Mouse (Mus musculus) induced T-regulatory cell, adult 2 months (primary cell): ENCODE measurements around the gene Abcb8.
A peak's percentile ranks its signal among the peaks of the same experiment; 100 is the strongest.

Experiments
- DNase-seq: peaks from one replicate; pipeline ENCODE4 v3.0.0-alpha.2; 2012; ENCODE audit warnings: low read depth

Abcb8 gene

DNA sequence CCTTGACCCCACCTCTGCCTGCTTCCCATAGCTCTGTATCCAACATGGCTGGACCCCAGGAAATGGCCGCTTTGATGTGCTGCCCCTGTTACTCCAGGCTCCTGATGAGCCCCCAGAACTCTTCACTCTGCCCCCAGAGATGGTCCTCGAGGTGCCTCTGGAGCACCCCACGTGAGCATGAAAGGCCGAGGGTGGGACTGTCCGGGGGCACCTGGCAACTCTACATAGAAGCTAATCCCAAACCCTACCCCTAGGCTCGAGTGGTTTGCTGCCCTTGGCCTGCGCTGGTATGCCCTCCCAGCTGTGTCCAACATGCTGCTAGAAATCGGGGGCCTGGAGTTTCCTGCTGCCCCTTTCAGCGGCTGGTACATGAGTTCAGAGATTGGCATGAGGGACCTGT lies 23.7 kb upstream of the Abcb8 start:
- DNase-seq, result no peak

- no peak for DNase-seq
Observed at GRCm38 (mm10) chr5:24373807-24374206, 19.7 kb upstream of the Abcb8 start.

DNA sequence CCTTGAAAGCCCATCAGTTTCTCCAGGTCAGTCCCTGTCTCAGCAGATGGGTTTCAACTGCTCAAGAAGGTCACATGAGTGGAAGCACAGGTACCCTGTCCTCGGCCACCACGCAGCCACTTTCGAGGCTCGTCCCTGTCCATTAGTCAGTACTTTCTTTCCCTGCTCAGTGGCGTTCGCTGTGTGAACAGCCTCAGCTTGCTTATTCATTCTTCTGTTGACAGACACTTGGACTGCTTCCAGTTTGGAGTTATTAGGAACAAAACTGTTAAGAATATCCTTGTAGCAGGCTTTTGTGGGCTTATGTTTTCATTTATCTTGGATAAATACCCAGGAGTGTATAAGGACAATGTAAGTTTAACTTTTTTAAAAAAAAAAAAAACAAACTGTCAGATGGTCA lies 19.2 kb upstream of the Abcb8 start:
- no peak for DNase-seq

- no peak for DNase-seq
Observed at GRCm38 (mm10) chr5:24374666-24375328, 18.7 kb upstream of the Abcb8 start.

- DNase-seq, result no peak
Observed at GRCm38 (mm10) chr5:24378700-24379099, 14.8 kb upstream of the Abcb8 start.

- no peak for DNase-seq
Observed at GRCm38 (mm10) chr5:24379501-24379900, 14.0 kb upstream of the Abcb8 start.

DNA sequence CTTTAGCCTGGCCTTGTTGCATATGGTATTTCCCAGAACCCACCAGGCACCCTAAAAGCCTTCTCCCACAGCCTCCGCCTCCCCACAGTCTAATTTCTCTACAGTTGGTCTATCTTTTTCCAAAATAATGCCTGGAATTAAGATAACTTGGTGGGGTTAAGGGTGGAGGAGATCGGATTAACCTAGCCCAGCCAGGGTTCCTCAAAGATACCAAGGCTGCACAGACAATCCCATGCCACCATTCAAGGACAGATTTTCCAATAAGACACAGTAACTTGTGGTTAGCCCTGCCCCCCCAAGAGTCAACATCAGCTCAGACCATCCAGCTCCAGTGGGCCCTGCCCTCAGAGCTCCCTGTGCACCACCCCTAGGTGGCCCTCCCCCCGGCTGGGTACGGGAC lies 13.0 kb upstream of the Abcb8 start:
- no peak for DNase-seq

- DNase-seq, result no peak
Observed at GRCm38 (mm10) chr5:24381486-24381885, 12.0 kb upstream of the Abcb8 start.

- DNase-seq, result no peak
Observed at GRCm38 (mm10) chr5:24381988-24382387, 11.5 kb upstream of the Abcb8 start.

DNA sequence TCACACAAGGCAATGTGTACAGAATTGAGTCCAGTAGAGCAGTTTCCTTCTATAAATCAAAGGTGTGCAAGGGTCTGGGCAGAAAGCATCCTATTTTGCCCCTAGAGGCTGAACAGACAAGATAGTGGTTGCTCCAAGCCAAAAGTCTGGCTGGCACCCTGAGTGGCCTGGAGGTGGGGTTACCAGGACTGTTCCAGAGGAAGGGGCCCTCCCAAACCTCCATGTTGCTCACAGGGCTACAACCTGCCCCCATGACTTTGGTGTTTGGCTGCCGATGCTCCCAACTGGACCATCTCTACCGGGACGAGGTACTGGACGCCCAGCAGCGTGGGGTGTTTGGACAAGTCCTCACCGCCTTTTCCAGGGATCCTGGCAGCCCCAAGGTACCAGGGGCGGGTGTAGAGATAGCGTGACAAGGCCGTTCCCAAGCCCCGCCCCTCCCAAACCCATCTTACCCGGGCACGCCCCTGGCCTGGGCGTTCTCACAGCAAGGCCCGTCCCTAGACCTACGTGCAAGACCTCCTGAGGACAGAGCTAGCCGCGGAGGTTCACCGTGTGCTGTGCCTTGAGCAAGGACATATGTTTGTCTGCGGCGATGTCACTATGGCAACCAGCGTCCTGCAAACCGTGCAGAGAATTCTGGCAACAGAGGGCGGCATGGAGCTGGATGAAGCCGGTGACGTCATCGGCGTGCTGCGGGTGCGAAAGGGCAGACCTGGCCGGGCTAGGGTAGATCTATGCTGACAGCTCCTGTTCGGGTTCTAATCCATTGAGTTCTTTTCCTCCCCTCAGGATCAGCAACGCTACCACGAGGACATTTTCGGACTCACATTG lies 10.2 kb upstream of the Abcb8 start:
- DNase-seq, result peak; percentile 98

GRCm38 (mm10) chr5:24384407-24384806 lies 9.1 kb upstream of the Abcb8 start:
- peak; percentile 83 for DNase-seq

GRCm38 (mm10) chr5:24385374-24385773 lies 8.1 kb upstream of the Abcb8 start:
- peak; percentile 23 for DNase-seq

DNA sequence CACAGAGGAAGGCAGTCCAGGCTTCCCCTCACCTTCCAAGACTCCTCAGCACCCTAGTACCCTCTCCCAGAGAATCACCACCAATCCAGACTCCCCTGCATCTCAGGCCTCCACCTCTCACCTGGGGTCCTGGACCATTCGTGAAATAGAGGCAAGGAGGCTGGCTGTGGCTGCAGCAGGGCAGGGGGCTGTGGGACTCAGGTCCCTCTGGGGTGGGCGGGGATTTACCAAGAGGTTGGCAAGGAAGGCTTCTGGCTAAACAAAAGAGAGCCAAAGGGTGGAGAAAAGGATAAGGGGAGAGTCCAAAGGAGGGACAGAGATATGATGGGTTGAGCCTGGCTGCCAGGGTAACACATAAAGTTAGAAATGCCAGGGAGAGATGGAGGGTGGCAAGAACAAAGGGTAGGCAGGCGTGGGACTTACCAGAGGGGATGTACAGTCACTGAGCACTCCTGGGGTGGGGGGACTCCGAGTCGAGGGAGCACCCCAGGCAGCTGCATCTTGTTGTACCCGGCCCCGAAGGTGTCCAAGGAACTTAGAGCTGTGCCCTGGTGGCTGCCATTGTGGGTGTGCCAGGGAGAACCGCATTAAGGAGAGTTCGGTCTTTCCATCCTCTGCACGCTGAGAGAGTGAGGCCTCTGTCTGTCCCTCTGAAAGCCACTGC lies 7.4 kb upstream of the Abcb8 start:
- no peak for DNase-seq

DNA sequence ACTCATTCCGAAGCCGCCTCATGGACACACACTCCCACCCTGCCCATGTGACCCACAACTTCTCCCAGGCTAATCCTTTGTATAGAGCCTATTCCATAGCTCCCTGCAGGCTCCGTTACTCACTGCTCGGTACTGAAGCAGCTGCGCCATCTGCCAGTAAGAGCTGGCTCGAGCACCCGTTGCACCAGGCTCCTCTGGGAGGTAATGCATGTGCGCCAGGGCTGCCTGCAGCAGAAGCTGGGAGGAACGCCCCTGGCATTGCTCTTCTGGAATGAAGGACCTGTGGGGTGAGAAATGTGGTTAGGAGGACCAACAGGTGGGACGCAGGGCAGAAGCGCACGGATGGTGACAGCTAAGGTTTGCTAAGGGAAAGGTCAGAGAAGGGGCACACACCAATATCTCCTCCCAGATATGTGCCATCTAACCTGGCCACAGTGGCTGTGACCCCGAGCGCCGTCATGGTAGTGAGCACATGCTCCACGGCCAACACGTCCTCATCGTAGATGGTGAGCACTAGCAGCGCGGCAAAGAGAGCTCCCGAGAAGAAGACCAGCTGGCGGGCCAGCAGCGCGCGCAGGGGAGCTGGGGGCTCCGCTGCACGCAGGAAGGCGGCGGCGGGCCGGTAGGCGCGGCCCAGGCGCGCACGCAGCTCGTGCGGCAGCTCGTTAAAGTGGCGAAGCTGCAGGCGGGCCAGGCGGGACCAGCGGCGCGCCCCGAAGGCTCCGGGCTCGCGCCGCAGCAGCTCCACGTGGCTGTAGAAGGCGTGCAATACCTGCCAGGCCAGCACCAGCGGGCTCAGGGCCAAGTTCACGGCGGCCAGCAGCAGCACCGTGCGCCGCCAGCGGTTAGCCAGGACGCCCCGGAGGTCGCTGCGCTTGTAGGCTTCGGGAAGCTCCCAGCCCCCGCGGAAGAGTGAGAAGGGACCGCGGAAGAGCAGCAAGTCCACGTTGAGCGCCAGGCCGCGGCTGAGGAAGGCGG lies 5.9 kb upstream of the Abcb8 start:
- peak; percentile 73 for DNase-seq

DNA sequence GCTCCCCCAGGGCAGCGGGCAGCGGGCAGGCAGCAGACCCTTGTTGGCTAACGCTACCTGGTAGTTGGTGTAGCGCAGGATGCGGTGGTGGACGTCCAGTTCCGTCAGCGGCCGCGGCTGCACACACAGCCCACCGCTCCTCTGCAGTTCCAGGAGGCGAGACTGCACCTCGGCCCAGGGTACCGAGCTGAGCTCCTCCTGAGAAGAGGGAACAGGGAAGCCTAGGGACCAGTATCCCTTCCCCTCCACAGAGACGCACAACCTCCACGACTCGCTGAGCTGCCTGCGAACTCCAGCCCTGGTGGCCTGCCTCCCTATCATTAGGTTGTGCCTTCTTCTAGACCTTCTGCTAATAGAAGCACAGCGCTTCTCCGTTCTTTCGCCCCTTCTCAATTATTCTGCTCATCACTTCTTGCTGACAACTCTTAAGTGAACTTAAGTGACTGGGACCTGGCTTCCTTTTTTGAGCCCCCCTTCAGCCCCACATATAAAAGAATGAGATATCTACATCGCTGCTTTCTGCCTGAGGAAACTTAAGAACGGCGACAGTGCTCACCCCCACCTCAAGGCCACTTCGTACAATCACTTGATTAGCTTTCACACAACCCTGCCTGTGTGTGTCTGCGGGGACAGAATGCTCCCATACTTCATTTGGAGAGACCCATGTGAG lies 5.1 kb upstream of the Abcb8 start:
- DNase-seq, result peak; percentile 25

GRCm38 (mm10) chr5:24389011-24389657 lies 4.3 kb upstream of the Abcb8 start:
- peak; percentile 83 for DNase-seq

DNA sequence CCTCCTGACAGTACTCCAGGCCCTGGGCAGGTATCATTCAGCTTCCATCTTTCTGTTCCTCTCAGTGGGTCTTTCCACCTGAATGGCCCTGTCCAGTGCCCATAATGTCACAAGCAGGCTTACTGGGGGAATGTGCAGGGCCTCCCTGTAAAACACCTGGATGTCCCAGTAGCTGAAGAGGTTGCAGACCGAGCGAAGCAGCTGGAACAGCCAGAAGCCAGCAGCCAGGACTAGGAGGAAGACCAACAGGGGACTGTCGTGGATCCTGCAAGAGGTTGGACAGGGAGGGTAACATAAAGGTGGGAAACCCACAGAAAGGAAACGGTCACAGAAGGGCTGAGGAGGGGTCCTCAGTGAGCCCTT lies 3.8 kb upstream of the Abcb8 start:
- DNase-seq, result no peak

DNA sequence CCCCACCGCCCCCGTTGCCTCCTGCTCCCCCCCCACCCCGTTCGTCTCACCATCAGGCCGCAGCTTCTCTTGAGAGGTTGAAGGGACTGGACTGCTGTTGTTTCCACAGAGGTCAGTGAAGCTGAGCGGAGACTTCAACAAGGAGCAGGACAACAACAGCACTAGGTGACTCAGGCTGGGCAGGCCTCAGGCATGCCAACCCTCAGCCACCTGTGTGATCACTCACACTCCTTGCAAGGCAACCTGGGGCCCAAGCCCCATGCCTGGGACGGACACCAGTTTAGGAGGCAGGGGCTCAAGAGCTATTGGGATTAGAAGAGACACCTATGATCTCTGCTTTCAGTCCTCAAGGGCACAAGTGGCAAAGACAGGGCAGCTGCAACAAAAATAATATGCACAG lies 1.6 kb upstream of the Abcb8 start, which contains the start of gene Atg9b:
Gene Atg9b, minus strand, starts transcription at position 280 of the 400 bp plus-strand sequence.
- DNase-seq, result no peak

DNA sequence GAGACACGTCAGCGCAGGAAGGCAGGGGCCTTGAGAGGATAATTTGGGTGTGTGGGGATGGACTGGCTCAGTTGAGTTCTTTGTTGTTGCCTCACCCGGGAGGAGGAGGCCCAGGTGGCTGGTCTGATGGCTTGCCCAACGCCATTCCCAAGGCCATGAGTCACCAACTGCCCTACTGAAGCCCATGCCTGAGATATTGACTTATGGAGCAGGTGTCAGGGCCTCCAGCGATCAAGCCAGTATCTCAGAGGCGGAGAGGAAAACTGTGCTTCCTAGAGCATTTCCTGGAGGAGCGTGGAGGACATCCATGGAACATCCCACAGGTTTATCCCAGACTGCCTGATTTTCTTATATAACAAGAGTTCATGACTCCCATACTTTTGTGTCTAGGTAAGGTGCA lies 739 bp upstream of the Abcb8 start:
- no peak for DNase-seq

GRCm38 (mm10) chr5:24394165-24394894 lies 867 bp downstream of the Abcb8 start:
- peak; percentile 97 for DNase-seq
